8 mouse cellular contexts compared by ENCODE assay signal in the genomic region with DNA sequence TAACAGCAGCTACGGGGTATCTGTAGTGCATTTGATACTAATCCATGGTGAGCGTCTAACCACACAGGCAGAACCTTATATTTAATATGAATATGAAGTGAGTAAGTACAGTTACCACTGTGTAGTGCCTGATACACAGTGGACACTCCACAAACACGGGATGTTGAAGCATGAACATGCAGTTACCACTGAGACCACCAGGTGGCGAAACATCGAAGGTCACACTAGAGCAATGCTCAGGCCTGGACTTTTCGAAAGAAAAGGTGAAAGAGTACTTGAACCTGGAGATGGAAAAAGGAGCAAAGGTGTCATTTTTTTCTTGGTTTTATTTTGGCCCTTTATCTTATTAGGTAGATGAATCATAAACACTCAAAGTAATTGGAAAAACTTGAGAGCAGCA. TPM values are rescaled to one million over a fixed set of nuclear protein-coding genes. Genes with fewer than 3 reads are reported as not detected.
A peak's percentile ranks its signal among the peaks of the same experiment; 100 is the strongest.
DNase-seq lines count a peak whose midpoint lies in the region; ATAC-seq lines count a peak whose summit lies in the region.

No protein-coding gene starts in this region.

- H3K9ac ChIP-seq in hindbrain, embryonic 13.5 days = no peak overlapping the region
- no peak overlapping the region for H3K9ac ChIP-seq in heart, embryonic 12.5 days
- no peak overlapping the region for H3K9ac ChIP-seq in midbrain, embryonic 13.5 days (replicated peaks)

- 0 out of 2 replicates have a peak, but pooled peaks cover 5% of the 10 kb centered on the region for H3K9me3 ChIP-seq in hindbrain, embryonic 10.5 days
- no peaks in the 10 kb centered on the region for H3K9me3 ChIP-seq in hindbrain, embryonic 13.5 days
- no peaks in the 10 kb centered on the region; the same call in 1 of the 2 replicates for H3K9me3 ChIP-seq in heart, embryonic 12.5 days (replicated peaks)
- H3K9me3 ChIP-seq in midbrain, embryonic 13.5 days = no peaks in the 10 kb centered on the region

- no peak overlapping the region for H3K4me2 ChIP-seq in hindbrain, embryonic 13.5 days
- no peak overlapping the region for H3K4me2 ChIP-seq in heart, embryonic 12.5 days
- no peak overlapping the region for H3K4me2 ChIP-seq in midbrain, embryonic 13.5 days (replicated peaks)

- 38% methylated on average over 6 of the region's 6 CpGs for whole genome bisulfite sequencing in hindbrain, embryonic 10.5 days
- WGBS in hindbrain, embryonic 13.5 days = 38% methylated on average over 6 of the region's 6 CpGs
- WGBS in heart, embryonic 12.5 days = 40% methylated on average over 6 of the region's 6 CpGs
- WGBS in midbrain, embryonic 13.5 days = 38% methylated on average over 6 of the region's 6 CpGs

- no peaks in the 10 kb centered on the region for H3K36me3 ChIP-seq in hindbrain, embryonic 10.5 days
- H3K36me3 ChIP-seq in hindbrain, embryonic 13.5 days = no peaks in the 10 kb centered on the region
- H3K36me3 ChIP-seq in heart, embryonic 12.5 days = no peaks in the 10 kb centered on the region
- no peaks in the 10 kb centered on the region for H3K36me3 ChIP-seq in midbrain, embryonic 13.5 days

- H3K4me3 ChIP-seq in hindbrain, embryonic 10.5 days = no peak overlapping the region
- H3K4me3 ChIP-seq in hindbrain, embryonic 13.5 days = no peak overlapping the region
- no peak overlapping the region for H3K4me3 ChIP-seq in heart, embryonic 12.5 days
- H3K4me3 ChIP-seq in midbrain, embryonic 13.5 days (replicated peaks) = no peak overlapping the region

- peak; percentile 63 for DNase-seq in hindbrain, embryonic 10.5 days (ENCODE audit: low spot score)
- peak; percentile 76 for DNase-seq in NIH3T3 (ENCODE audit: low read depth)
- DNase-seq in cerebellum, postnatal 36 days = peak; percentile 67 to 74
- DNase-seq in layer of hippocampus, postnatal 36 days = peak; percentile 37 to 41
- DNase-seq in thymus, postnatal 25 days = peak; percentile 70

- no peak for ATAC-seq in hindbrain, embryonic 13.5 days (ENCODE audit: low FRiP score)
- no peak for ATAC-seq in heart, embryonic 12.5 days (ENCODE audit: insufficient number of reproducible peaks, low FRiP score)
- 0 out of 2 replicates have a peak, but pooled peaks have one; percentile 45 for ATAC-seq in midbrain, embryonic 13.5 days

- no peak overlapping the region for H3K27ac ChIP-seq in hindbrain, embryonic 10.5 days
- H3K27ac ChIP-seq in hindbrain, embryonic 13.5 days = no peak overlapping the region
- peak overlapping the region; percentile 89; the same call in 1 of the 2 replicates for H3K27ac ChIP-seq in heart, embryonic 12.5 days (ENCODE audit: poor library complexity, severe bottlenecking)
- no peak overlapping the region for H3K27ac ChIP-seq in midbrain, embryonic 13.5 days

- H3K27me3 ChIP-seq in hindbrain, embryonic 10.5 days (ENCODE audit: insufficient read depth, poor library complexity, severe bottlenecking) = no peaks in the 10 kb centered on the region
- H3K27me3 ChIP-seq in hindbrain, embryonic 13.5 days = no peaks in the 10 kb centered on the region
- no peaks in the 10 kb centered on the region for H3K27me3 ChIP-seq in heart, embryonic 12.5 days (replicated peaks)
- H3K27me3 ChIP-seq in midbrain, embryonic 13.5 days = no peaks in the 10 kb centered on the region

- H3K4me1 ChIP-seq in hindbrain, embryonic 10.5 days (replicated peaks) = peaks cover 13% of the 10 kb centered on the region
- H3K4me1 ChIP-seq in hindbrain, embryonic 13.5 days (replicated peaks) = no peaks in the 10 kb centered on the region
- peaks cover 37% of the 10 kb centered on the region for H3K4me1 ChIP-seq in heart, embryonic 12.5 days (replicated peaks)
- H3K4me1 ChIP-seq in midbrain, embryonic 13.5 days (replicated peaks) = no peaks in the 10 kb centered on the region

RNA-seq across cellular contexts. Expression of a gene that starts 38.1 kb away (rescaled TPM):
- polyA plus RNA-seq in hindbrain, embryonic 10.5 days (2016; fragmentation: Nextera tagmentation; extraction: Ambion mirVana) = 22.5 and 30.7 TPM in 2 replicates
- 22.5 and 23.9 TPM in 2 replicates for polyA plus RNA-seq in hindbrain, embryonic 13.5 days (2015; fragmentation: Nextera tagmentation; extraction: Ambion mirVana)
- polyA plus RNA-seq in heart, embryonic 12.5 days (2016; fragmentation: Nextera tagmentation; extraction: Ambion mirVana) = 38.9 and 39.0 TPM in 2 replicates
- total RNA-seq in layer of hippocampus, postnatal 36 days (2021) = 1 to 10 TPM; 5.6 to 7.0 TPM
- 17.5 and 22.0 TPM in 2 replicates for polyA plus RNA-seq in midbrain, embryonic 13.5 days (2015; fragmentation: Nextera tagmentation; extraction: Ambion mirVana)

RNA-seq across cellular contexts. Expression of a gene that starts 43.5 kb away (rescaled TPM):
- polyA plus RNA-seq in hindbrain, embryonic 10.5 days (2016; fragmentation: Nextera tagmentation; extraction: Ambion mirVana) = 0.87 and 1.5 TPM in 2 replicates
- 10.3 and 11.2 TPM in 2 replicates for polyA plus RNA-seq in hindbrain, embryonic 13.5 days (2015; fragmentation: Nextera tagmentation; extraction: Ambion mirVana)
- polyA plus RNA-seq in heart, embryonic 12.5 days (2016; fragmentation: Nextera tagmentation; extraction: Ambion mirVana) = 0.83 and 0.87 TPM in 2 replicates
- 10 to 100 TPM; 33.4 to 34.8 TPM for total RNA-seq in layer of hippocampus, postnatal 36 days (2021)
- polyA plus RNA-seq in midbrain, embryonic 13.5 days (2015; fragmentation: Nextera tagmentation; extraction: Ambion mirVana) = 6.5 and 7.7 TPM in 2 replicates
